Mouse (Mus musculus) heart, embryonic 16.5 days (tissue): ENCODE data around the gene Itga10. TPM values are rescaled to one million over a fixed set of nuclear protein-coding genes. Genes with fewer than 3 reads are reported as not detected.
"Not testable (repeated sequence)": the region's sequence is repeated elsewhere in the genome, so short reads cannot be mapped to it uniquely, and the experiment has no call there.

Source experiments
- ATAC-seq: fragments of 200-750 bp; cut with Nextera tagmentation; replicated peaks from 2 replicates; pipeline ENCODE4 v1.8.0; 2017; ENCODE audit warnings: moderate number of reproducible peaks; ENCODE audit not compliant: insufficient read depth, low FRiP score; ENCODE audit errors: extremely low read depth
- H3K27ac ChIP-seq: fragments of 300-500 bp; sonication (generic); 2 replicates; pipeline ENCODE4 v1.5.1; 2014; ENCODE audit warnings: mild to moderate bottlenecking, low read length, control low read depth, moderate library complexity
- H3K27me3 ChIP-seq: fragments of 300-500 bp; sonication (generic); 2 replicates; pipeline ENCODE4 v1.6.1; 2014; ENCODE audit warnings: low read length, mixed read lengths; ENCODE audit not compliant: control insufficient read depth, insufficient read depth
- H3K36me3 ChIP-seq: fragments of 300-500 bp; sonication (generic); 2 replicates; pipeline ENCODE4 v1.6.1; 2014; ENCODE audit not compliant: control insufficient read depth, insufficient read depth
- H3K4me1 ChIP-seq: fragments of 300-500 bp; sonication (generic); 2 replicates; pipeline ENCODE4 v1.6.1; 2014; ENCODE audit warnings: low read length, mixed read lengths; ENCODE audit not compliant: control insufficient read depth, insufficient read depth
- H3K4me2 ChIP-seq: fragments of 300-500 bp; sonication (generic); 2 replicates; pipeline ENCODE4 v1.6.1; 2014; ENCODE audit warnings: low read depth, mild to moderate bottlenecking, control low read depth, low read length
- H3K4me3 ChIP-seq: fragments of 300-500 bp; sonication (generic); 2 replicates; pipeline ENCODE4 v1.5.1; 2014; ENCODE audit warnings: mild to moderate bottlenecking, control low read depth, low read length
- H3K9ac ChIP-seq: fragments of 300-500 bp; sonication (generic); 2 replicates; pipeline ENCODE4 v1.6.1; 2014; ENCODE audit warnings: low read length, control low read depth
- H3K9me3 ChIP-seq: fragments of 300-500 bp; sonication (generic); replicated peaks from 2 replicates; pipeline ENCODE4 v1.6.1; 2016; ENCODE audit warnings: low read length; ENCODE audit not compliant: control insufficient read depth
- WGBS: fragments of 180-500 bp; shearing (Covaris S2); extraction: QIAGEN DNeasy Blood & Tissue Kit; methylation state at CpG from one replicate; pipeline ENCODE4 v1.1.7; 2014; 5-methylcytosine and 5-hydroxymethylcytosine counted together
- polyA plus RNA-seq: library from polyadenylated mRNA; unstranded; fragments of >200 nt; fragmentation: Nextera tagmentation; extraction: Ambion mirVana; gene quantifications from 2 replicates; pipeline ENCODE4 v1.2.1, GENCODE M21; 2015

Itga10 gene
- polyA plus RNA-seq, 1 experiment from 2014 or later: 0.83 TPM

- Histone ChIP-seq H3K4me1 (peaks cover 50% of the 10 kb centered on the region), H3K9ac (peak within 1 kb of the TSS; percentile 79)
- WGBS: 1% methylated on average over 27 of the region's 27 CpGs
Observed at GRCm38 (mm10) chr3:96600639-96601250, 44.6 kb upstream of the Itga10 start, which contains the start of gene Lix1l. Gene Lix1l (plus strand): TSS chr3:96601149.

GRCm38 (mm10) chr3:96601251-96601787, 44.1 kb upstream of the Itga10 start:
- peak overlapping the region; percentile 62 for H3K4me3 ChIP-seq
- H3K27ac ChIP-seq: peak overlapping the region; percentile 92
- H3K9me3 ChIP-seq: no peaks in the 10 kb centered on the region
- peak overlapping the region; percentile 81 for H3K4me2 ChIP-seq
- peak; percentile 72 for ATAC-seq
- WGBS: 1% methylated on average over 26 of the region's 40 CpGs
- peak overlapping the region; percentile 79 for H3K9ac ChIP-seq
- peaks cover 5% of the 10 kb centered on the region for H3K36me3 ChIP-seq
- peaks cover 44% of the 10 kb centered on the region for H3K4me1 ChIP-seq
- H3K27me3 ChIP-seq: no peaks in the 10 kb centered on the region

More at GRCm38 (mm10) chr3:96600639-96601250, 44.6 kb upstream of the Itga10 start, which contains the start of gene Lix1l:
- peak; percentile 92 for ATAC-seq
- no peaks in the 10 kb centered on the region; the same call in 1 of the 2 replicates for H3K27me3 ChIP-seq
- H3K27ac ChIP-seq: peak within 1 kb of the TSS; percentile 92
- H3K4me2 ChIP-seq: peak within 1 kb of the TSS; percentile 81
- H3K9me3 ChIP-seq: no peaks in the 10 kb centered on the region
- peaks cover 5% of the 10 kb centered on the region for H3K36me3 ChIP-seq
- peak within 1 kb of the TSS; percentile 62 for H3K4me3 ChIP-seq

- peak overlapping the region; percentile 92 for H3K27ac ChIP-seq
- H3K4me3 ChIP-seq: peak overlapping the region; percentile 62
- H3K27me3 ChIP-seq: no peaks in the 10 kb centered on the region
- WGBS: 28% methylated on average over 10 of the region's 10 CpGs
- peaks cover 5% of the 10 kb centered on the region for H3K36me3 ChIP-seq
- ATAC-seq: no peak
- H3K9ac ChIP-seq: peak overlapping the region; percentile 79
- peaks cover 39% of the 10 kb centered on the region for H3K4me1 ChIP-seq
- H3K4me2 ChIP-seq: peak overlapping the region; percentile 81
- no peaks in the 10 kb centered on the region for H3K9me3 ChIP-seq
Observed at GRCm38 (mm10) chr3:96601941-96602703, 43.3 kb upstream of the Itga10 start.

- H3K27ac ChIP-seq: peak overlapping the region; percentile 92
- peak overlapping the region; percentile 79 for H3K9ac ChIP-seq
- H3K4me2 ChIP-seq: peak overlapping the region; percentile 81
- H3K9me3 ChIP-seq: no peaks in the 10 kb centered on the region
- H3K4me1 ChIP-seq: peaks cover 41% of the 10 kb centered on the region
- ATAC-seq: no peak
- no peaks in the 10 kb centered on the region for H3K27me3 ChIP-seq
- peak overlapping the region; percentile 62 for H3K4me3 ChIP-seq
- WGBS: 40% methylated on average over 5 of the region's 5 CpGs
- H3K36me3 ChIP-seq: peaks cover 5% of the 10 kb centered on the region
Observed at GRCm38 (mm10) chr3:96602704-96603084, 42.7 kb upstream of the Itga10 start.

- Histone ChIP-seq H3K27ac (peak overlapping the region; percentile 92), H3K9me3 (no peaks in the 10 kb centered on the region), H3K9ac (peak overlapping the region; percentile 79; the same call in 1 of the 2 replicates), H3K4me3 (peak overlapping the region; percentile 62; the same call in 1 of the 2 replicates), H3K36me3 (peaks cover 5% of the 10 kb centered on the region), H3K4me2 (peak overlapping the region; percentile 81), H3K4me1 (peaks cover 41% of the 10 kb centered on the region), H3K27me3 (no peaks in the 10 kb centered on the region)
- 62% methylated on average over 5 of the region's 5 CpGs for WGBS
- ATAC-seq: no peak
Observed at GRCm38 (mm10) chr3:96603311-96603710, 42.1 kb upstream of the Itga10 start.

GRCm38 (mm10) chr3:96606007-96606406, 39.4 kb upstream of the Itga10 start:
- H3K9ac ChIP-seq, H3K9me3 ChIP-seq, H3K4me2 ChIP-seq, H3K27me3 ChIP-seq, H3K27ac ChIP-seq, ATAC-seq, H3K4me3 ChIP-seq, H3K36me3 ChIP-seq: not testable (repeated sequence)
- WGBS: 85% methylated on average over 4 of the region's 4 CpGs
- H3K4me1 ChIP-seq: peaks cover 36% of the 10 kb centered on the region

- 90% methylated on average over 4 of the region's 4 CpGs for WGBS
- no peak overlapping the region for H3K9ac ChIP-seq
- H3K4me2 ChIP-seq: no peak overlapping the region
- no peak for ATAC-seq
- no peak overlapping the region for H3K4me3 ChIP-seq
- H3K27ac ChIP-seq: no peak overlapping the region
- H3K36me3 ChIP-seq: peaks cover 5% of the 10 kb centered on the region
- no peaks in the 10 kb centered on the region for H3K9me3 ChIP-seq
- H3K27me3 ChIP-seq: no peaks in the 10 kb centered on the region
- H3K4me1 ChIP-seq: peaks cover 36% of the 10 kb centered on the region
Observed at GRCm38 (mm10) chr3:96606618-96607017, 38.8 kb upstream of the Itga10 start.

GRCm38 (mm10) chr3:96617941-96618340, 27.4 kb upstream of the Itga10 start:
- no peaks in the 10 kb centered on the region for H3K27me3 ChIP-seq
- 86% methylated on average over 3 of the region's 3 CpGs for WGBS
- peaks cover 37% of the 10 kb centered on the region for H3K36me3 ChIP-seq
- no peaks in the 10 kb centered on the region for H3K9me3 ChIP-seq
- H3K4me3 ChIP-seq: no peak overlapping the region
- ATAC-seq: no peak
- no peak overlapping the region for H3K9ac ChIP-seq
- H3K27ac ChIP-seq: no peak overlapping the region
- H3K4me1 ChIP-seq: no peaks in the 10 kb centered on the region
- H3K4me2 ChIP-seq: no peak overlapping the region

GRCm38 (mm10) chr3:96623201-96623600, 22.2 kb upstream of the Itga10 start:
- WGBS: 87% methylated on average over 4 of the region's 4 CpGs
- Histone ChIP-seq H3K36me3 (peaks cover 30% of the 10 kb centered on the region), H3K4me2 (no peak overlapping the region), H3K4me1 (no peaks in the 10 kb centered on the region), H3K9me3 (no peaks in the 10 kb centered on the region), H3K9ac (no peak overlapping the region), H3K27ac (no peak overlapping the region), H3K27me3 (no peaks in the 10 kb centered on the region), H3K4me3 (no peak overlapping the region)
- ATAC-seq: no peak
